Mouse (Mus musculus) MEL (cell line): Measurements from ENCODE around the gene Tmem239.

Source experiments
- CTCF ChIP-seq, 3 experiments: IDR thresholded peaks in 2 of 3; conservative IDR thresholded peaks in 1 of 3; 2 replicates each; pipeline ENCODE4 v1.5.1; 2011 to 2012; ENCODE audit warnings: low read length in 3 of 3, low read depth in 2 of 3, mild to moderate bottlenecking in 2 of 3, improper control_type of control experiment in 1 of 3, inconsistent platforms in 1 of 3, mixed read lengths in 1 of 3, moderate library complexity in 1 of 3; ENCODE audit not compliant: control insufficient read depth in 1 of 3, insufficient read depth in 1 of 3, poor library complexity in 1 of 3, severe bottlenecking in 1 of 3
- EP300 ChIP-seq, 2 experiments: IDR thresholded peaks; 2 replicates each; pipeline ENCODE4 v1.6.1; 2011; ENCODE audit warnings: improper control_type of control experiment in 2 of 2, low read length in 2 of 2, low read depth in 1 of 2, mild to moderate bottlenecking in 1 of 2
- GABPA ChIP-seq: IDR thresholded peaks from 2 replicates; pipeline ENCODE4 v1.6.1; 2012; ENCODE audit warnings: low read depth, mild to moderate bottlenecking, inconsistent platforms, low read length, improper control_type of control experiment, moderate library complexity
- GATA1 ChIP-seq: IDR thresholded peaks from 2 replicates; pipeline ENCODE4 v1.6.1; 2011; ENCODE audit warnings: low read depth, low read length, improper control_type of control experiment
- MAZ ChIP-seq: IDR thresholded peaks from 2 replicates; pipeline ENCODE4 v1.6.1; 2012; ENCODE audit warnings: low read depth, mild to moderate bottlenecking, inconsistent platforms, low read length, improper control_type of control experiment
- MXI1 ChIP-seq: IDR thresholded peaks from 2 replicates; pipeline ENCODE4 v1.6.1; 2011; ENCODE audit warnings: mild to moderate bottlenecking, low read depth, low read length, improper control_type of control experiment
- NRF1 ChIP-seq: IDR thresholded peaks from 2 replicates; pipeline ENCODE4 v1.6.1; 2014; ENCODE audit warnings: low read depth, mild to moderate bottlenecking, inconsistent platforms, low read length, improper control_type of control experiment, moderate library complexity; ENCODE audit not compliant: poor library complexity, insufficient read depth, severe bottlenecking
- TAL1 ChIP-seq: IDR thresholded peaks from 2 replicates; pipeline ENCODE4 v1.6.1; 2012; ENCODE audit warnings: mild to moderate bottlenecking, inconsistent platforms, low read length, moderate library complexity, mixed read lengths
- TBP ChIP-seq: IDR thresholded peaks from 2 replicates; pipeline ENCODE4 v1.8.0; 2011; ENCODE audit warnings: low read depth, low read length, improper control_type of control experiment
- UBTF ChIP-seq: IDR thresholded peaks from 2 replicates; pipeline ENCODE4 v1.6.1; 2012; ENCODE audit warnings: low read depth, mild to moderate bottlenecking, inconsistent platforms, low read length, improper control_type of control experiment, moderate library complexity, borderline replicate concordance; ENCODE audit not compliant: insufficient read depth
- USF1 ChIP-seq: IDR thresholded peaks from 2 replicates; pipeline ENCODE4 v1.6.1; 2014; ENCODE audit warnings: low read depth, mild to moderate bottlenecking, inconsistent platforms, low read length, improper control_type of control experiment, moderate library complexity
- ZC3H11A ChIP-seq: IDR thresholded peaks from 2 replicates; pipeline ENCODE4 v1.6.1; 2012; ENCODE audit warnings: low read depth, mild to moderate bottlenecking, inconsistent platforms, low read length, improper control_type of control experiment

DNA sequence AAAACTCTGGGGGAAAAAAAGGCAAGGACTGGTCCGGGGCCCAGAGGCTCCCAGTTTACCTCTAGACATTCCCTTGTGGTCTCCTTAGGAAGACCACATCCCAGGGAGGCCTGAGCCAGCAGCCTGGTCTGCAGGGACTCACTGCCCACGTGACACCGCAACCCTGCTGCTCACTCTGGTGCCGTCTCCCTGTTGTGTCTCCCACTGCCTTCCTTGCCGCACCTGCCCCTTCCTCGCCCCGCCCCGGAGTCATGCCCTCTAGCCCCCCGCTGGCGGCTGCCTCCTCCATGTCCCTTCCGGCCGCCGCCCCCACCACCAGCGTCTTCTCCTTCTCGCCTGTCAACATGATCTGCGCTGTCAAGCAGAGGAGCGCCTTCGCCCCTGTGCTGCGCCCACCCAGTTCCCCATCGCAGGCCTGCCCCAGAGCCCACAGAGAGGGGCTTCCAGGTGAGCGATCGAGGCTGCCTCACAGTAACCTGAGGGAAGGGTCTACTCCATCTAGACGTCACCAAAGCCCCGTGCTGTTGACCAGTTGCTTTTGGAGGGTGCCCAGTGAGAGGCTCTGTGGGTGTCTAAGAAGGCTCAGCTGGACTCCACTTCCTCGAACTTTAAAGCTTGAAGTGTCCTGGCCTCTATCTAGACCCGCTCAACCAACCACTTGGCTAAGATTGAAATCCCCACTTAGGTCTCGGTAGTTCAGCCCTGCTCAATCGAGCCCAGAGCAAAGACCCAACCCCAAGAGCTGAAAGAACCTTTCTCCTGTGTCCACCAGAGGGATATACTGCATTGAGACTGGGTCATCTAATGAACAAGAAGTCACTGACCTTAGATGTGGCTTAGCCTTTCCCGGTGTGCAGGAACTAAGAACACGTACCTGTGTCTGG is 40.8 kb upstream of the Tmem239 start:
- no peak for TF ChIP-seq TAL1
- no peak for TF ChIP-seq NRF1
- no peak for TF ChIP-seq ZC3H11A
- no peak for TF ChIP-seq EP300 (IDR thresholded peaks at IDR 0.05; ENCODE audit: low read depth in 1 of 2, low read length in 2 of 2)
- no peak; a peak in 1 of 6 replicates for TF ChIP-seq CTCF (IDR thresholded peaks at IDR 0.05 in 2 of 3, conservative IDR thresholded peaks at IDR 0.05 in 1 of 3; ENCODE audit: control insufficient read depth in 1 of 3, insufficient read depth in 1 of 3, low read depth in 2 of 3, low read length in 3 of 3, poor library complexity in 1 of 3, severe bottlenecking in 1 of 3)
- TF ChIP-seq TBP: no peak
- no peak for TF ChIP-seq GATA1
- TF ChIP-seq MAZ: no peak
- no peak for TF ChIP-seq GABPA
- no peak for TF ChIP-seq UBTF
- no peak for TF ChIP-seq USF1
- no peak for TF ChIP-seq MXI1
